Mouse (Mus musculus): ENCODE measurements at regions not wholly inside any gene's neighbourhood (a gene's known extent, or its start where the extent isn't known, plus 50 kb on each side); places are given as distances from the start of the nearest gene placed in this dataset.

- TF ChIP-seq CTCF (IDR thresholded peaks at IDR 0.05; ENCODE audit: control insufficient read depth, insufficient read depth, insufficient read length) (no peak), USF1 (IDR thresholded peaks at IDR 0.05; ENCODE audit: low read depth) (no peak), MAX (IDR thresholded peaks at IDR 0.05) (no peak), MYOD1 (IDR thresholded peaks at IDR 0.05; ENCODE audit: control insufficient read depth, insufficient read length, low read depth) (no peak), CEBPB (IDR thresholded peaks at IDR 0.05; ENCODE audit: low read depth) (no peak)
These were observed 285.0 kb downstream of the Insig2 start for GRCm38 (mm10) chr1:121047406-121047805.
